Mouse (Mus musculus): ENCODE results near the gene Cacna1c.

Cacna1c gene

GRCm38 (mm10) chr6:119058896-119059295, 137.3 kb downstream of the Cacna1c start:
- in situ Hi-C loops (cut with MboI, MseI) = no loop called here

GRCm38 (mm10) chr6:119058461-119058860, 137.8 kb downstream of the Cacna1c start:
- in situ Hi-C loops (cut with MboI, MseI) = no loop called here

GRCm38 (mm10) chr6:119057076-119057479, 139.1 kb downstream of the Cacna1c start:
- in situ Hi-C loops (cut with MboI, MseI) = no loop called here

- in situ Hi-C loops (cut with MboI, MseI) = no loop called here
These were observed 143.4 kb downstream of the Cacna1c start for GRCm38 (mm10) chr6:119052801-119053200.

- in situ Hi-C loops (cut with MboI, MseI) = no loop called here
These were observed 143.9 kb downstream of the Cacna1c start for GRCm38 (mm10) chr6:119052366-119052765.

- in situ Hi-C loops (cut with MboI, MseI) = no loop called here
These were observed 144.5 kb downstream of the Cacna1c start for GRCm38 (mm10) chr6:119051721-119052120.

- in situ Hi-C loops (cut with MboI, MseI) = no loop called here
These were observed 148.9 kb downstream of the Cacna1c start for GRCm38 (mm10) chr6:119047340-119047739.

GRCm38 (mm10) chr6:119045498-119045897, 150.7 kb downstream of the Cacna1c start:
- in situ Hi-C loops (cut with MboI, MseI) = no loop called here

GRCm38 (mm10) chr6:119044148-119044547, 152.1 kb downstream of the Cacna1c start:
- in situ Hi-C loops (cut with MboI, MseI) = no loop called here

- in situ Hi-C loops (cut with MboI, MseI) = no loop called here
These were observed 153.4 kb downstream of the Cacna1c start for GRCm38 (mm10) chr6:119042803-119043202.

- in situ Hi-C loops (cut with MboI, MseI) = no loop called here
These were observed 155.3 kb downstream of the Cacna1c start for GRCm38 (mm10) chr6:119040961-119041360.

- in situ Hi-C loops (cut with MboI, MseI) = no loop called here
These were observed 156.4 kb downstream of the Cacna1c start for GRCm38 (mm10) chr6:119039815-119040214.

- in situ Hi-C loops (cut with MboI, MseI) = no loop called here
These were observed 156.9 kb downstream of the Cacna1c start for GRCm38 (mm10) chr6:119039293-119039692.

- in situ Hi-C loops (cut with MboI, MseI) = no loop called here
These were observed 158.4 kb downstream of the Cacna1c start for GRCm38 (mm10) chr6:119037815-119038214.

GRCm38 (mm10) chr6:119037047-119037446, 159.2 kb downstream of the Cacna1c start:
- in situ Hi-C loops (cut with MboI, MseI) = no loop called here

- in situ Hi-C loops (cut with MboI, MseI) = no loop called here
These were observed 160.9 kb downstream of the Cacna1c start for GRCm38 (mm10) chr6:119035361-119035760.

- in situ Hi-C loops (cut with MboI, MseI) = no loop called here
These were observed 161.3 kb downstream of the Cacna1c start for GRCm38 (mm10) chr6:119034947-119035346.

- in situ Hi-C loops (cut with MboI, MseI) = no loop called here
These were observed 168.3 kb downstream of the Cacna1c start for GRCm38 (mm10) chr6:119027880-119028279.

GRCm38 (mm10) chr6:119022850-119023249, 173.4 kb downstream of the Cacna1c start:
- in situ Hi-C loops (cut with MboI, MseI) = no loop called here

GRCm38 (mm10) chr6:119021226-119021625, 175.0 kb downstream of the Cacna1c start:
- in situ Hi-C loops (cut with MboI, MseI) = no loop called here

GRCm38 (mm10) chr6:119018956-119019355, 177.3 kb downstream of the Cacna1c start:
- in situ Hi-C loops (cut with MboI, MseI) = no loop called here

GRCm38 (mm10) chr6:119018256-119018655, 178.0 kb downstream of the Cacna1c start:
- in situ Hi-C loops (cut with MboI, MseI) = no loop called here

GRCm38 (mm10) chr6:119017498-119017897, 178.7 kb downstream of the Cacna1c start:
- in situ Hi-C loops (cut with MboI, MseI) = no loop called here

- in situ Hi-C loops (cut with MboI, MseI) = no loop called here
These were observed 180.9 kb downstream of the Cacna1c start for GRCm38 (mm10) chr6:119015346-119015745.

Measured in T-helper 1 cell (primary cell).